Mouse (Mus musculus) CH12.LX (cell line): ENCODE results near the gene Fndc7. TPM values are rescaled to one million over a fixed set of nuclear protein-coding genes. Genes with fewer than 3 reads are reported as not detected.

Experiments
- DNase-seq: peaks from one replicate; pipeline ENCODE4 v3.0.0-alpha.2; 2013; ENCODE audit errors: extremely low read depth
- H3K27ac ChIP-seq: 2 replicates; pipeline ENCODE4 v1.5.1; 2012; ENCODE audit warnings: low read depth, mild to moderate bottlenecking, control low read depth, moderate library complexity; ENCODE audit not compliant: insufficient read depth
- H3K27me3 ChIP-seq: replicated peaks from 2 replicates; pipeline ENCODE3; 2012; ENCODE audit warnings: inconsistent platforms
- H3K36me3 ChIP-seq, 2 experiments: replicated peaks in 1 of 2; 2 replicates each; pipeline versions ENCODE3 to v1.6.1; 2012; ENCODE audit warnings: inconsistent platforms in 1 of 2, low read length in 1 of 2, mild to moderate bottlenecking in 1 of 2, mixed read lengths in 1 of 2, moderate library complexity in 1 of 2; ENCODE audit not compliant: control insufficient read depth in 1 of 2, insufficient read depth in 1 of 2
- H3K4me1 ChIP-seq, 2 experiments: 2 replicates each; pipeline ENCODE4 v1.6.1; 2012; ENCODE audit warnings: inconsistent platforms in 1 of 2, moderate library complexity in 1 of 2; ENCODE audit not compliant: insufficient read depth in 2 of 2, control insufficient read depth in 1 of 2
- H3K4me2 ChIP-seq: 2 replicates; pipeline ENCODE4 v1.6.1; 2012; ENCODE audit warnings: low read depth, mild to moderate bottlenecking, control low read depth; ENCODE audit not compliant: poor library complexity, insufficient read depth, severe bottlenecking
- H3K4me3 ChIP-seq, 3 experiments: fragments of 150-350 bp in 1 of 3; sonication (generic) in 1 of 3; replicated peaks in 1 of 3; 2 replicates each; pipeline versions ENCODE3 to v1.5.1; 2011 to 2012; ENCODE audit warnings: low read depth in 2 of 3, low read length in 2 of 3, mild to moderate bottlenecking in 2 of 3, moderate library complexity in 2 of 3, control low read depth in 1 of 3, improper control_type of control experiment in 1 of 3, inconsistent platforms in 1 of 3, mixed read lengths in 1 of 3; ENCODE audit not compliant: poor library complexity in 1 of 3
- H3K79me2 ChIP-seq: replicated peaks from 2 replicates; pipeline ENCODE4 v1.6.1; 2012; ENCODE audit warnings: mild to moderate bottlenecking, moderate library complexity; ENCODE audit not compliant: control insufficient read depth, poor library complexity, insufficient read depth, severe bottlenecking; ENCODE audit errors: extremely low read depth
- H3K9ac ChIP-seq: 2 replicates; pipeline ENCODE4 v1.6.1; 2012; ENCODE audit warnings: low read depth, mild to moderate bottlenecking, control low read depth, moderate library complexity; ENCODE audit not compliant: insufficient read depth
- H3K9me3 ChIP-seq: replicated peaks from 2 replicates; pipeline ENCODE3; 2012; ENCODE audit warnings: low read length, inconsistent platforms, mixed read lengths
- BHLHE40 ChIP-seq: IDR thresholded peaks from 2 replicates; pipeline ENCODE4 v1.6.1; 2011; ENCODE audit warnings: mild to moderate bottlenecking, low read depth, low read length, improper control_type of control experiment
- CHD1 ChIP-seq: IDR thresholded peaks from 2 replicates; pipeline ENCODE4 v1.6.1; 2012; ENCODE audit warnings: low read depth, low read length, improper control_type of control experiment, inconsistent platforms
- CHD2 ChIP-seq: IDR thresholded peaks from 2 replicates; pipeline ENCODE4 v1.6.1; 2011; ENCODE audit warnings: low read length, improper control_type of control experiment
- CTCF ChIP-seq, 2 experiments: IDR thresholded peaks in 1 of 2; conservative IDR thresholded peaks in 1 of 2; 2 replicates each; pipeline ENCODE4 v1.5.1; 2011 to 2012; ENCODE audit warnings: low read depth in 2 of 2, low read length in 2 of 2, improper control_type of control experiment in 1 of 2, inconsistent platforms in 1 of 2, mild to moderate bottlenecking in 1 of 2, moderate library complexity in 1 of 2
- ELF1 ChIP-seq: IDR thresholded peaks from 2 replicates; pipeline ENCODE4 v1.6.1; 2014; ENCODE audit warnings: low read depth, mild to moderate bottlenecking, inconsistent platforms, low read length, improper control_type of control experiment
- EP300 ChIP-seq: IDR thresholded peaks from 2 replicates; pipeline ENCODE4 v1.6.1; 2011; ENCODE audit warnings: low read length, improper control_type of control experiment
- ETS1 ChIP-seq: conservative IDR thresholded peaks from 2 replicates; pipeline ENCODE4 v1.6.1; 2012; ENCODE audit warnings: low read depth, mild to moderate bottlenecking, inconsistent platforms, low read length, improper control_type of control experiment, moderate library complexity
- GABPA ChIP-seq: IDR thresholded peaks from 2 replicates; pipeline ENCODE4 v1.6.1; 2012; ENCODE audit warnings: low read depth, low read length, improper control_type of control experiment, inconsistent platforms; ENCODE audit not compliant: insufficient replicate concordance
- HCFC1 ChIP-seq: IDR thresholded peaks from 2 replicates; pipeline ENCODE4 v1.6.1; 2012; ENCODE audit warnings: low read depth, mild to moderate bottlenecking, inconsistent platforms, low read length, improper control_type of control experiment
- IRF4 ChIP-seq: IDR thresholded peaks from 2 replicates; pipeline ENCODE4 v1.6.1; 2014; ENCODE audit warnings: low read depth, mild to moderate bottlenecking, inconsistent platforms, low read length, improper control_type of control experiment
- MAX ChIP-seq: IDR thresholded peaks from 2 replicates; pipeline ENCODE4 v1.6.1; 2011; ENCODE audit warnings: low read length, improper control_type of control experiment
- MEF2A ChIP-seq: IDR thresholded peaks from 2 replicates; pipeline ENCODE4 v1.6.1; 2014; ENCODE audit warnings: low read depth, mild to moderate bottlenecking, inconsistent platforms, low read length, improper control_type of control experiment, borderline replicate concordance
- MYC ChIP-seq: IDR thresholded peaks from 2 replicates; pipeline ENCODE4 v1.6.1; 2011; ENCODE audit warnings: low read depth, mild to moderate bottlenecking, improper control_type of control experiment, low read length
- NELFE ChIP-seq: IDR thresholded peaks from 2 replicates; pipeline ENCODE4 v1.6.1; 2011; ENCODE audit warnings: low read depth, low read length, improper control_type of control experiment
- NRF1 ChIP-seq: IDR thresholded peaks from 2 replicates; pipeline ENCODE4 v1.6.1; 2014; ENCODE audit warnings: low read depth, mild to moderate bottlenecking, inconsistent platforms, low read length, improper control_type of control experiment, moderate library complexity
- POLR2A ChIP-seq: IDR thresholded peaks from 2 replicates; pipeline ENCODE4 v1.6.1; 2011; ENCODE audit warnings: low read depth, mild to moderate bottlenecking, improper control_type of control experiment, low read length
- POLR2AphosphoS2 ChIP-seq: IDR thresholded peaks from 2 replicates; pipeline ENCODE4 v1.6.1; 2011; ENCODE audit warnings: low read depth, low read length, improper control_type of control experiment
- RAD21 ChIP-seq: IDR thresholded peaks from 2 replicates; pipeline ENCODE4 v1.6.1; 2011; ENCODE audit warnings: low read depth, mild to moderate bottlenecking, low read length, improper control_type of control experiment, moderate library complexity
- RCOR1 ChIP-seq: conservative IDR thresholded peaks from 2 replicates; pipeline ENCODE4 v1.6.1; 2012; ENCODE audit warnings: low read depth, mild to moderate bottlenecking, inconsistent platforms, low read length, improper control_type of control experiment
- SIN3A ChIP-seq: IDR thresholded peaks from 2 replicates; pipeline ENCODE4 v1.6.1; 2012; ENCODE audit warnings: low read length, improper control_type of control experiment, inconsistent platforms
- TBP ChIP-seq: conservative IDR thresholded peaks from 2 replicates; pipeline ENCODE4 v1.6.1; 2011; ENCODE audit warnings: low read depth, low read length, improper control_type of control experiment
- USF1 ChIP-seq: IDR thresholded peaks from 2 replicates; pipeline ENCODE4 v1.6.1; 2014; ENCODE audit warnings: low read depth, mild to moderate bottlenecking, inconsistent platforms, low read length, improper control_type of control experiment
- USF2 ChIP-seq: conservative IDR thresholded peaks from 2 replicates; pipeline ENCODE4 v1.6.1; 2011; ENCODE audit warnings: low read depth, low read length, improper control_type of control experiment
- ZC3H11A ChIP-seq: IDR thresholded peaks from 2 replicates; pipeline ENCODE4 v1.6.1; 2012; ENCODE audit warnings: low read depth, mild to moderate bottlenecking, inconsistent platforms, low read length, improper control_type of control experiment
- ZMIZ1 ChIP-seq: IDR thresholded peaks from 2 replicates; pipeline ENCODE4 v1.6.1; 2012; ENCODE audit warnings: low read depth, mild to moderate bottlenecking, inconsistent platforms, low read length, improper control_type of control experiment
- ZNF384 ChIP-seq: IDR thresholded peaks from 2 replicates; pipeline ENCODE4 v1.6.1; 2012; ENCODE audit warnings: low read depth, low read length, improper control_type of control experiment, inconsistent platforms
- dilution Hi-C: fragments of 300-500 bp; cut with MboI; formaldehyde crosslinking; loops from 2 replicates; pipeline ENCODE4 v1.14.3; 2020; ENCODE audit warnings: low sequenced_read_pairs; ENCODE audit not compliant: extremely low pct_unique_long_range_greater_than_20kb, extremely low pct_ligation_motif_present
- in situ Hi-C: fragments of 300-500 bp; cut with MboI; formaldehyde crosslinking; loops from 3 replicates; pipeline ENCODE4 v1.14.3; 2019; ENCODE audit warnings: low sequenced_read_pairs, low pct_ligation_motif_present, low pct_unique_long_range_greater_than_20kb, mixed read lengths
- polyA plus RNA-seq: library from polyadenylated mRNA; unstranded; fragments of >175 nt; gene quantifications from 2 replicates; pipeline ENCODE4 v1.2.1, GENCODE M21; 2012; ENCODE audit warnings: low read depth; ENCODE audit not compliant: insufficient read length
- total RNA-seq, 2 experiments: library from RNA; depleted of rRNA; stranded (reverse); fragments of 300-350 nt in 1 of 2; fragments of >200 nt in 1 of 2; gene quantifications; 2 replicates each; pipeline ENCODE4 v1.2.3; 2012 to 2014

Fndc7 gene
- total and polyA plus RNA-seq, 3 experiments: 0.61 to 1.1 (median 0.81) TPM

DNA sequence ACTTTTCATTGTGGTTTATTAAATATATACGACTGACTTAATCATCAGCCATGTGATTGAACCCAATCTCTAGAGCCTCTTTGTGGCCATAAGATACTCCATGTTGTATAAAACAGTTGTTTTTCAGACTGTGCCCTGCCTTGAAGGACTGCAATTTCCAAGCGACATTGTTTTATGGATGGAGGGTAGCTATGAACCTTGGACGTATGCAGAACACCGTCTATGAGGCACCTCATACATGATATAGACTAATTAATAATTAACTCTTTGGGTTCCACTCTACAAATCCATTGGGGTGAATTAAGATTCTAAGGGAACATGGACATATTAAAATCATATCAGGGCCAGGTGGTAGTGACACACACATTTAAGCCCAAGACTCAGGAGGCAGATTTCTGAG lies 35.9 kb upstream of the Fndc7 start:
- H3K9ac ChIP-seq: no peak overlapping the region
- no peaks in the 10 kb centered on the region for H3K79me2 ChIP-seq
- H3K4me2 ChIP-seq: no peak overlapping the region
- peaks cover 4 to 14% of the 10 kb centered on the region in 2 experiments; a peak in 2 of 4 replicates for H3K4me1 ChIP-seq
- no peak for DNase-seq
- no peak for TF ChIP-seq MAX
- no peak for TF ChIP-seq HCFC1
- TF ChIP-seq ZNF384: no peak
- TF ChIP-seq GABPA: no peak
- TF ChIP-seq NRF1: no peak
- TF ChIP-seq TBP: no peak
- TF ChIP-seq EP300: no peak
- TF ChIP-seq MEF2A: no peak
- no peak for TF ChIP-seq NELFE
- no peak for TF ChIP-seq RCOR1
- no peak for TF ChIP-seq ETS1
- no peak for TF ChIP-seq SIN3A
- TF ChIP-seq ZC3H11A: no peak
- no peak overlapping the region for H3K27ac ChIP-seq
- H3K4me3 ChIP-seq: no peak overlapping the region
- H3K27me3 ChIP-seq: no peaks in the 10 kb centered on the region
- H3K36me3 ChIP-seq: no peaks in the 10 kb centered on the region
- dilution Hi-C loops (no loop called here), in situ Hi-C loops (no loop called here)
- H3K9me3 ChIP-seq: no peaks in the 10 kb centered on the region

DNA sequence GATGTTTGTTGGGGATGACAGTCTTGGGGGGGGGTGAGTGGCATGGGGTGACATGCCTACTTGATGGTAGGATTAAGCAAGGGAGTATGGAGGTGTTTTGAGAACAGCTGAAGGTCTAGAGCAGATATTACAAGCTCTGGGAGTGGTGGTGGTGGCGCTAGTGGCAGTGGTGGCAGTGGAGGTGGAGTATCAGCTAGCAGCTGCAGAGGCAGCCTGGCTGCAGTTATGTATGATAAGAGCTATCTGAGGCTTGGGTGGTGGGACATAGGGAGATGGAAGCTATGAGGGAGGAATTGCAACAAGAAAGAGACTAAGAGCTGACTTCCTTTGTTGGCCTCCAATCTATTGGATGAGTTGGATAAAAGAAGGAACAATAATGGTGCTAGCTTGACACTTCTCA lies 32.0 kb upstream of the Fndc7 start:
- no peak overlapping the region for H3K4me2 ChIP-seq
- H3K27ac ChIP-seq: no peak overlapping the region
- H3K9ac ChIP-seq: no peak overlapping the region
- H3K79me2 ChIP-seq: no peaks in the 10 kb centered on the region
- in situ Hi-C loops: no loop called here
- H3K9me3 ChIP-seq: no peaks in the 10 kb centered on the region
- H3K36me3 ChIP-seq: no peaks in the 10 kb centered on the region
- TF ChIP-seq ELF1 (no peak), HCFC1 (no peak), USF1 (no peak), POLR2AphosphoS2 (no peak), POLR2A (no peak), CTCF (conservative IDR thresholded peaks at IDR 0.05 in 1 of 2, IDR thresholded peaks at IDR 0.05 in 1 of 2; ENCODE audit: low read depth in 2 of 2, low read length in 2 of 2) (no peak), IRF4 (no peak), ZMIZ1 (no peak), MYC (no peak), CHD2 (no peak), BHLHE40 (no peak), CHD1 (no peak), EP300 (no peak), RAD21 (no peak), USF2 (no peak), ETS1 (no peak)
- TF ChIP-seq, all 38 proteins: peak for 0
- Histone ChIP-seq H3K4me3 (no peak overlapping the region), H3K27me3 (no peaks in the 10 kb centered on the region), H3K4me1 (peaks cover 4 to 14% of the 10 kb centered on the region in 2 experiments; a peak in 2 of 4 replicates)
- dilution Hi-C loops: no loop called here
- DNase-seq: no peak
